Mouse (Mus musculus): ENCODE data around the gene Fry. TPM values are rescaled to one million over a fixed set of nuclear protein-coding genes. Genes with fewer than 3 reads are reported as not detected.

Gene Fry
- 21.1 and 23.9 TPM in 2 replicates for polyA plus RNA-seq (2014; fragmentation: Nextera tagmentation; extraction: Ambion mirVana)

DNA sequence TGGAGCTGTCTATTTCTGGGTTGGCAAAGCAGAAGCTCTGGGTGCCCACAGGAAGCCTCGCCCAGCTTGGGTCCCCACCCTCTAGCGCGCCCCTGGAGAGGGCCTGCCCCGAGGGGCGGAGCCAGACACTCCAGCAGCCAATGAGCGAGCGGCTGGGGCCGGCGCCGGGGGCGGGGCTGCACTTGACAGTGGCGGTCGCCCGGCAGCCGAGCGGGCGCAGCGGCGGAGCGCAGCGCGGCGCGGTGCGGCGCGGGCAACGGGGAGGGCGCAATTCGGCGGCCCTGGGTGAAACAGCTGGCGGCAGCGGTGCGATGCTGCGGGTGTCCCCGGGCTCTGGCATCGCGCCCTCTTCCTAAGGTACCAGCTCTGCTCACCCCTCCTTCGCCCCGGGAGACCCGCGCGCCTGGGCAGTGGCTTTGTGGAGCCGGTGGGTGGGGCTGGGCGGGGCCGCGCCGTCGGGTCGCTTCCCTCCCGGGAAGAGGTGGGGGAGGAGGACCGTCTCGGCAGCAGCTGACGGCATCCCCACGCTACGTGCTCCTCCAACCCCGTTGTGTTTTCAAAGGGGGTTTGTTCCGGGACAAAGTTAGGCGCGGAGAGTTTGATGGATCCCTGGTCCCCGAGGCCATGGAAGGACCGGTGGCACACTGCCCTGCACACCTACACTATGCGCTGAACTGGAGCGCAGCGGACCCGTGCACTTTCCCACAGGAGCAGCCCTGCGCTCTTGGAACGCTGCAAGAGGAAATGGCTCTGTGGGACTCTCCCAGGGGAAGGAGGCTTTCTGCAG is at the start of gene Fry:
Fry (plus strand) TSS at position 191 of the 787 bp plus-strand sequence.
- Histone ChIP-seq H3K27me3 (ENCODE audit: control insufficient read depth, insufficient read depth, low read length) (no peaks in the 10 kb centered on the region), H3K27ac (ENCODE audit: low read depth, low read length) (peak within 1 kb of the TSS; percentile 53; the same call in 1 of the 2 replicates), H3K9ac (ENCODE audit: low read length) (peak within 1 kb of the TSS; percentile 63), H3K36me3 (ENCODE audit: control insufficient read depth, insufficient read depth, low read length) (no peaks in the 10 kb centered on the region), H3K4me1 (ENCODE audit: control insufficient read depth, insufficient read depth, low read length) (peaks cover 5% of the 10 kb centered on the region; the same call in 1 of the 2 replicates), H3K4me2 (ENCODE audit: low read depth) (peak within 1 kb of the TSS; percentile 48), H3K4me3 (ENCODE audit: low read depth, low read length) (peak within 1 kb of the TSS; percentile 71), H3K9me3 (ENCODE audit: control insufficient read depth, low read length) (no peaks in the 10 kb centered on the region)
- ATAC-seq (ENCODE audit: insufficient read depth, low FRiP score, low TSS enrichment) (peak; percentile 96), DNase-seq (ENCODE audit: low spot score) (peak; percentile 91)
- under 1% methylated on average over 64 of the region's 68 CpGs for WGBS

- DNase-seq (ENCODE audit: low spot score) = no peak
- WGBS = 19% methylated on average over 10 of the region's 10 CpGs
- no peak overlapping the region for H3K4me2 ChIP-seq (ENCODE audit: low read depth)
Measured at GRCm38 (mm10) chr5:150070086-150070485, 48.4 kb upstream of the Fry start.

GRCm38 (mm10) chr5:150071738-150072137 is 46.7 kb upstream of the Fry start:
- no peak for ATAC-seq (ENCODE audit: insufficient read depth, low FRiP score, low TSS enrichment)
- Histone ChIP-seq H3K9ac (ENCODE audit: low read length) (no peak overlapping the region), H3K4me2 (ENCODE audit: low read depth) (no peak overlapping the region), H3K9me3 (ENCODE audit: control insufficient read depth, low read length) (no peaks in the 10 kb centered on the region), H3K4me1 (ENCODE audit: control insufficient read depth, insufficient read depth, low read length) (no peaks in the 10 kb centered on the region), H3K4me3 (ENCODE audit: low read depth, low read length) (no peak overlapping the region), H3K27me3 (ENCODE audit: control insufficient read depth, insufficient read depth, low read length) (no peaks in the 10 kb centered on the region), H3K27ac (ENCODE audit: low read depth, low read length) (no peak overlapping the region), H3K36me3 (ENCODE audit: control insufficient read depth, insufficient read depth, low read length) (no peaks in the 10 kb centered on the region)
- DNase-seq (ENCODE audit: low spot score) = no peak

More at GRCm38 (mm10) chr5:150070086-150070485, 48.4 kb upstream of the Fry start:
- H3K36me3 ChIP-seq (ENCODE audit: control insufficient read depth, insufficient read depth, low read length) = no peaks in the 10 kb centered on the region
- H3K4me1 ChIP-seq (ENCODE audit: control insufficient read depth, insufficient read depth, low read length) = no peaks in the 10 kb centered on the region
- no peak overlapping the region for H3K9ac ChIP-seq (ENCODE audit: low read length)
- H3K27ac ChIP-seq (ENCODE audit: low read depth, low read length) = no peak overlapping the region
- no peaks in the 10 kb centered on the region for H3K9me3 ChIP-seq (ENCODE audit: control insufficient read depth, low read length)
- H3K27me3 ChIP-seq (ENCODE audit: control insufficient read depth, insufficient read depth, low read length) = no peaks in the 10 kb centered on the region
- no peak overlapping the region for H3K4me3 ChIP-seq (ENCODE audit: low read depth, low read length)
- no peak for ATAC-seq (ENCODE audit: insufficient read depth, low FRiP score, low TSS enrichment)

GRCm38 (mm10) chr5:150079866-150080797 is 38.3 kb upstream of the Fry start:
- WGBS = 23% methylated on average over 12 of the region's 12 CpGs

DNA sequence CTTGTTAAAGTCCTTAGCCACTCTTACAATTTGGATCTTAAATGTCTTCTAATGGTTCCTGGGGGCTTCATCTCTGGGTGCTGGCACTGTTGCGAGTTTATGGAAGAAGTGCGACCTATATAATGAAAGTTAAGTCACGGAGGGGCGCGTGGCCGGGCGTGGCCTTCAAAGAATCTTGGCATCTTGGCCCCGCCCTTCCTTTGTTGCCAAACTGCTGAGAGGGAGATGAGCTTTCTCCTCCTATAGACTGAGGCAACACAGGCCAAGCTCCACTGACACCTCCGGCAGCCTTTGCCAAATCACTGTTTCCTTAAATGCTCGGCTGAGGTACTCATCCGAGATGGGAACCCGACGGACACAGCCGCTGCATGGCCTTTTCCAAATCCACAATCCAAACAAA is 35.7 kb upstream of the Fry start:
- no peak overlapping the region for H3K27ac ChIP-seq (ENCODE audit: low read depth, low read length)
- 90% methylated on average over 14 of the region's 14 CpGs for WGBS
- no peaks in the 10 kb centered on the region for H3K36me3 ChIP-seq (ENCODE audit: control insufficient read depth, insufficient read depth, low read length)
- H3K4me1 ChIP-seq (ENCODE audit: control insufficient read depth, insufficient read depth, low read length) = 0 out of 2 replicates have a peak, but pooled peaks cover 4% of the 10 kb centered on the region
- H3K4me2 ChIP-seq (ENCODE audit: low read depth) = no peak overlapping the region
- no peaks in the 10 kb centered on the region for H3K27me3 ChIP-seq (ENCODE audit: control insufficient read depth, insufficient read depth, low read length)
- DNase-seq (ENCODE audit: low spot score) = no peak
- H3K9me3 ChIP-seq (ENCODE audit: control insufficient read depth, low read length) = no peaks in the 10 kb centered on the region
- ATAC-seq (ENCODE audit: insufficient read depth, low FRiP score, low TSS enrichment) = no peak
- no peak overlapping the region for H3K4me3 ChIP-seq (ENCODE audit: low read depth, low read length)
- H3K9ac ChIP-seq (ENCODE audit: low read length) = no peak overlapping the region

More at GRCm38 (mm10) chr5:150079866-150080797, 38.3 kb upstream of the Fry start:
- 0 out of 2 replicates have a peak, but pooled peaks cover 4% of the 10 kb centered on the region for H3K4me1 ChIP-seq (ENCODE audit: control insufficient read depth, insufficient read depth, low read length)
- H3K9ac ChIP-seq (ENCODE audit: low read length) = no peak overlapping the region
- 0 out of 2 replicates have a peak overlapping the region, but pooled peaks have one; percentile 17 for H3K4me2 ChIP-seq (ENCODE audit: low read depth)
- DNase-seq (ENCODE audit: low spot score) (peak; percentile 61), ATAC-seq (ENCODE audit: insufficient read depth, low FRiP score, low TSS enrichment) (peak; percentile 84)
- H3K4me3 ChIP-seq (ENCODE audit: low read depth, low read length) = no peak overlapping the region
- H3K27ac ChIP-seq (ENCODE audit: low read depth, low read length) = no peak overlapping the region
- H3K36me3 ChIP-seq (ENCODE audit: control insufficient read depth, insufficient read depth, low read length) = no peaks in the 10 kb centered on the region
- H3K9me3 ChIP-seq (ENCODE audit: control insufficient read depth, low read length) = no peaks in the 10 kb centered on the region
- H3K27me3 ChIP-seq (ENCODE audit: control insufficient read depth, insufficient read depth, low read length) = no peaks in the 10 kb centered on the region

DNA sequence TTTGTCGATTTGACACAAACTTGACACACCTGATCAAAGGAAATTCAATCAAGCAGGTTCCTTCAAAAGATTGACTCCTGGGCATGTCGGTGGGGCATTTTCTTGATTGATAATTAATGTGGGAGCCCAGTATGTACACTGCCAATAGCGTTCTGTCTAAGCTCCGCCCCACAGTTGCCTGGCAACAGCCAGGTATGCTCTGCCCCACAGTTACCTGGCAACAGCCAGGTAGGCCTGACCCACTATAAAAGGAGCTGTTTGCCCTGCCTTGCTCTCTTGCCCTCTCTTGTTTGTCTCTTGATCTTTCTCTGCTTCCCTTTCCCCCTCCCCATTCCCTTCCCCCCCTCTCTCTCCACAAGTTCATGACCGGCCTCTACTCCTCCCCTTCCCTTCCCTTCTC is 35.3 kb upstream of the Fry start:
- no peaks in the 10 kb centered on the region for H3K27me3 ChIP-seq (ENCODE audit: control insufficient read depth, insufficient read depth, low read length)
- H3K9me3 ChIP-seq (ENCODE audit: control insufficient read depth, low read length) = no peaks in the 10 kb centered on the region
- no peak overlapping the region for H3K9ac ChIP-seq (ENCODE audit: low read length)
- no peak overlapping the region for H3K4me2 ChIP-seq (ENCODE audit: low read depth)
- no peak overlapping the region for H3K27ac ChIP-seq (ENCODE audit: low read depth, low read length)
- 0 out of 2 replicates have a peak, but pooled peaks cover 4% of the 10 kb centered on the region for H3K4me1 ChIP-seq (ENCODE audit: control insufficient read depth, insufficient read depth, low read length)
- no peaks in the 10 kb centered on the region for H3K36me3 ChIP-seq (ENCODE audit: control insufficient read depth, insufficient read depth, low read length)
- H3K4me3 ChIP-seq (ENCODE audit: low read depth, low read length) = no peak overlapping the region
- no peak for DNase-seq (ENCODE audit: low spot score)
- ATAC-seq (ENCODE audit: insufficient read depth, low FRiP score, low TSS enrichment) = no peak
- 68% methylated on average over 5 of the region's 5 CpGs for WGBS

GRCm38 (mm10) chr5:150097620-150098019 is 20.8 kb upstream of the Fry start:
- no peak overlapping the region for H3K4me2 ChIP-seq (ENCODE audit: low read depth)
- no peak overlapping the region for H3K9ac ChIP-seq (ENCODE audit: low read length)
- no peaks in the 10 kb centered on the region for H3K27me3 ChIP-seq (ENCODE audit: control insufficient read depth, insufficient read depth, low read length)
- DNase-seq (ENCODE audit: low spot score) (peak; percentile 63), ATAC-seq (ENCODE audit: insufficient read depth, low FRiP score, low TSS enrichment) (peak; percentile 41; the same call in 1 of the 2 replicates)
- H3K4me1 ChIP-seq (ENCODE audit: control insufficient read depth, insufficient read depth, low read length) = no peaks in the 10 kb centered on the region
- H3K4me3 ChIP-seq (ENCODE audit: low read depth, low read length) = no peak overlapping the region
- no peaks in the 10 kb centered on the region for H3K9me3 ChIP-seq (ENCODE audit: control insufficient read depth, low read length)
- no peak overlapping the region for H3K27ac ChIP-seq (ENCODE audit: low read depth, low read length)
- WGBS = 14% methylated on average over 6 of the region's 6 CpGs
- H3K36me3 ChIP-seq (ENCODE audit: control insufficient read depth, insufficient read depth, low read length) = no peaks in the 10 kb centered on the region

DNA sequence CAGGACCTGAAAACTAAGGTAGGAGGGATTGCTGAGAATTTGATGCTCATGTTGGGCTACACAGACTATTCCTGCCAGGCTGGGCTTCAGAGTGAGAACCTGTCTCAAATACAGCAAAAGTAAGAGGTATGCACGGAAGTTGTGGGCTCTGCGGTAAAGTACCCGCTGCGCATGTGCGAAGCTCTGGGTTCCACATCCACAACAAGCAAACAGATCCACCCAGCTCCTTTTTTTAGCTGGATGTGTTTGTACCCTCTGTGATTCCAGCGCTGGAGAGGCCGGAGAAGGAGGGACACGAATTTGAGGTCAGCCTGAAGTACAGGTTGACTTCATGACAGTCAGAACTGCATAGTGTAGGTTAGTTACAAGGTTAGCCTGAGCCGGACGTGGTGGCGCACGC is 19.7 kb upstream of the Fry start:
- no peak overlapping the region for H3K4me3 ChIP-seq (ENCODE audit: low read depth, low read length)
- ATAC-seq (ENCODE audit: insufficient read depth, low FRiP score, low TSS enrichment) (no peak), DNase-seq (ENCODE audit: low spot score) (no peak)
- H3K27ac ChIP-seq (ENCODE audit: low read depth, low read length) = no peak overlapping the region
- H3K27me3 ChIP-seq (ENCODE audit: control insufficient read depth, insufficient read depth, low read length) = no peaks in the 10 kb centered on the region
- H3K4me1 ChIP-seq (ENCODE audit: control insufficient read depth, insufficient read depth, low read length) = no peaks in the 10 kb centered on the region
- H3K4me2 ChIP-seq (ENCODE audit: low read depth) = no peak overlapping the region
- 93% methylated on average over 12 of the region's 12 CpGs for WGBS
- H3K36me3 ChIP-seq (ENCODE audit: control insufficient read depth, insufficient read depth, low read length) = no peaks in the 10 kb centered on the region
- no peak overlapping the region for H3K9ac ChIP-seq (ENCODE audit: low read length)
- no peaks in the 10 kb centered on the region for H3K9me3 ChIP-seq (ENCODE audit: control insufficient read depth, low read length)
